Mouse (Mus musculus) forebrain, embryonic 12.5 days (tissue): ENCODE data around the gene Atg2a. TPM values are rescaled to one million over a fixed set of nuclear protein-coding genes. Genes with fewer than 3 reads are reported as not detected.
A peak's percentile ranks its signal among the peaks of the same experiment; 100 is the strongest.
"Not testable (repeated sequence)": the region's sequence is repeated elsewhere in the genome, so short reads cannot be mapped to it uniquely, and the experiment has no call there.

Source experiments
- ATAC-seq: fragments of 200-750 bp; cut with Nextera tagmentation; 2 replicates; pipeline ENCODE4 v1.8.0; 2017; ENCODE audit warnings: moderate TSS enrichment; ENCODE audit not compliant: low FRiP score
- H3K27ac ChIP-seq: fragments of 300-500 bp; sonication (generic); 2 replicates; pipeline ENCODE4 v1.5.1; 2016; ENCODE audit warnings: mild to moderate bottlenecking
- H3K27me3 ChIP-seq: fragments of 300-500 bp; sonication (generic); 2 replicates; pipeline ENCODE4 v1.6.1; 2016; ENCODE audit warnings: mild to moderate bottlenecking
- H3K36me3 ChIP-seq: fragments of 300-500 bp; sonication (generic); replicated peaks from 2 replicates; pipeline ENCODE4 v1.6.1; 2016; ENCODE audit warnings: mild to moderate bottlenecking
- H3K4me1 ChIP-seq: fragments of 300-500 bp; sonication (generic); 2 replicates; pipeline ENCODE4 v1.6.1; 2016
- H3K4me2 ChIP-seq: fragments of 300-500 bp; sonication (generic); 2 replicates; pipeline ENCODE4 v1.6.1; 2016; ENCODE audit warnings: mild to moderate bottlenecking, moderate library complexity
- H3K4me3 ChIP-seq: fragments of 300-500 bp; sonication (generic); replicated peaks from 2 replicates; pipeline ENCODE4 v1.5.1; 2016; ENCODE audit warnings: mild to moderate bottlenecking
- H3K9ac ChIP-seq: fragments of 300-500 bp; sonication (generic); 2 replicates; pipeline ENCODE4 v1.6.1; 2016; ENCODE audit warnings: mild to moderate bottlenecking
- H3K9me3 ChIP-seq: fragments of 300-500 bp; sonication (generic); 2 replicates; pipeline ENCODE4 v1.6.1; 2016
- WGBS: fragments of 180-500 bp; shearing (Covaris S2); methylation state at CpG from one replicate; pipeline ENCODE4 v1.1.7; 2016; 5-methylcytosine and 5-hydroxymethylcytosine counted together
- polyA plus RNA-seq: library from polyadenylated mRNA; unstranded; fragments of >200 nt; fragmentation: Nextera tagmentation; extraction: Ambion mirVana; gene quantifications from 2 replicates; pipeline ENCODE4 v1.2.1, GENCODE M21; 2016

Gene Atg2a
- polyA plus RNA-seq, 1 experiment from 2014 or later: 12.0 TPM

GRCm38 (mm10) chr19:6281122-6282020 is 39.9 kb downstream of the Atg2a start:
- Histone ChIP-seq H3K9ac (no peak overlapping the region), H3K4me1 (peaks cover 26% of the 10 kb centered on the region), H3K9me3 (no peaks in the 10 kb centered on the region), H3K27ac (no peak overlapping the region), H3K27me3 (no peaks in the 10 kb centered on the region), H3K36me3 (peaks cover 68% of the 10 kb centered on the region), H3K4me3 (no peak overlapping the region), H3K4me2 (no peak overlapping the region)
- 88% methylated on average over 14 of the region's 14 CpGs for WGBS
- no peak for ATAC-seq

- no peak overlapping the region for H3K9ac ChIP-seq
- H3K36me3 ChIP-seq: peaks cover 84% of the 10 kb centered on the region
- no peaks in the 10 kb centered on the region for H3K9me3 ChIP-seq
- no peak overlapping the region for H3K4me2 ChIP-seq
- no peaks in the 10 kb centered on the region for H3K27me3 ChIP-seq
- H3K4me3 ChIP-seq: no peak overlapping the region
- 91% methylated on average over 5 of the region's 5 CpGs for WGBS
- no peak for ATAC-seq
- H3K4me1 ChIP-seq: peaks cover 22% of the 10 kb centered on the region
- H3K27ac ChIP-seq: no peak overlapping the region
Observed at GRCm38 (mm10) chr19:6283001-6283400, 41.5 kb downstream of the Atg2a start.

GRCm38 (mm10) chr19:6284502-6284901 is 43.0 kb downstream of the Atg2a start:
- H3K27ac ChIP-seq: no peak overlapping the region; the same call in 1 of the 2 replicates
- H3K4me3 ChIP-seq: no peak overlapping the region
- H3K9ac ChIP-seq: no peak overlapping the region
- peaks cover 83% of the 10 kb centered on the region for H3K36me3 ChIP-seq
- H3K9me3 ChIP-seq: no peaks in the 10 kb centered on the region
- whole genome bisulfite sequencing: 93% methylated on average over 12 of the region's 12 CpGs
- ATAC-seq: no peak
- H3K27me3 ChIP-seq: no peaks in the 10 kb centered on the region
- H3K4me2 ChIP-seq: no peak overlapping the region
- H3K4me1 ChIP-seq: peaks cover 10% of the 10 kb centered on the region

- no peak for ATAC-seq
- no peak overlapping the region for H3K9ac ChIP-seq
- H3K4me3 ChIP-seq: no peak overlapping the region
- peaks cover 4% of the 10 kb centered on the region; the same call in 1 of the 2 replicates for H3K4me1 ChIP-seq
- H3K36me3 ChIP-seq: peaks cover 85% of the 10 kb centered on the region
- no peak overlapping the region; the same call in 1 of the 2 replicates for H3K27ac ChIP-seq
- H3K9me3 ChIP-seq: no peaks in the 10 kb centered on the region
- no peak overlapping the region for H3K4me2 ChIP-seq
- no peaks in the 10 kb centered on the region for H3K27me3 ChIP-seq
- WGBS: 86% methylated on average over 8 of the region's 8 CpGs
Observed at GRCm38 (mm10) chr19:6285226-6285625, 43.8 kb downstream of the Atg2a start.

GRCm38 (mm10) chr19:6285632-6286433 is 44.4 kb downstream of the Atg2a start:
- Histone ChIP-seq H3K4me2 (no peak overlapping the region), H3K27me3 (no peaks in the 10 kb centered on the region), H3K36me3 (peaks cover 82% of the 10 kb centered on the region), H3K9me3 (no peaks in the 10 kb centered on the region), H3K27ac (no peak overlapping the region), H3K4me1 (peaks cover 4% of the 10 kb centered on the region; the same call in 1 of the 2 replicates), H3K4me3 (no peak overlapping the region), H3K9ac (no peak overlapping the region)
- 88% methylated on average over 7 of the region's 7 CpGs for WGBS
- no peak for ATAC-seq

- peaks cover 82% of the 10 kb centered on the region for H3K36me3 ChIP-seq
- no peak overlapping the region for H3K4me2 ChIP-seq
- H3K4me3 ChIP-seq: no peak overlapping the region
- no peak overlapping the region for H3K27ac ChIP-seq
- no peak for ATAC-seq
- no peaks in the 10 kb centered on the region for H3K27me3 ChIP-seq
- no peaks in the 10 kb centered on the region for H3K9me3 ChIP-seq
- H3K4me1 ChIP-seq: peaks cover 4% of the 10 kb centered on the region; the same call in 1 of the 2 replicates
- 92% methylated on average over 19 of the region's 19 CpGs for WGBS
- no peak overlapping the region for H3K9ac ChIP-seq
Observed at GRCm38 (mm10) chr19:6286434-6287401, 45.2 kb downstream of the Atg2a start.

- H3K36me3 ChIP-seq: peaks cover 77% of the 10 kb centered on the region
- ATAC-seq: no peak
Observed at GRCm38 (mm10) chr19:6288236-6288894, 46.9 kb downstream of the Atg2a start.

GRCm38 (mm10) chr19:6289696-6290238 is 48.3 kb downstream of the Atg2a start:
- WGBS: 92% methylated on average over 14 of the region's 14 CpGs
- Histone ChIP-seq H3K4me2 (no peak overlapping the region), H3K4me1 (peaks cover 4% of the 10 kb centered on the region; the same call in 1 of the 2 replicates), H3K27ac (no peak overlapping the region), H3K27me3 (no peaks in the 10 kb centered on the region), H3K9ac (no peak overlapping the region), H3K4me3 (no peak overlapping the region), H3K36me3 (peaks cover 76% of the 10 kb centered on the region), H3K9me3 (no peaks in the 10 kb centered on the region)
- ATAC-seq: no peak

More at GRCm38 (mm10) chr19:6288236-6288894, 46.9 kb downstream of the Atg2a start:
- no peak overlapping the region; the same call in 1 of the 2 replicates for H3K9ac ChIP-seq
- 78% methylated on average over 13 of the region's 13 CpGs for WGBS
- H3K4me2 ChIP-seq: no peak overlapping the region
- no peak overlapping the region for H3K4me3 ChIP-seq
- peaks cover 4% of the 10 kb centered on the region; the same call in 1 of the 2 replicates for H3K4me1 ChIP-seq
- H3K27me3 ChIP-seq: no peaks in the 10 kb centered on the region
- no peaks in the 10 kb centered on the region for H3K9me3 ChIP-seq
- H3K27ac ChIP-seq: 0 out of 2 replicates have a peak overlapping the region, but pooled peaks have one; percentile 36

- not testable (repeated sequence) for H3K9ac ChIP-seq, H3K4me3 ChIP-seq, H3K4me2 ChIP-seq, H3K9me3 ChIP-seq, H3K4me1 ChIP-seq, H3K27ac ChIP-seq, H3K27me3 ChIP-seq, ATAC-seq
- 94% methylated on average over 5 of the region's 6 CpGs for WGBS
- H3K36me3 ChIP-seq: peaks cover 76% of the 10 kb centered on the region
Observed at GRCm38 (mm10) chr19:6290720-6291116, 49.2 kb downstream of the Atg2a start.

- Histone ChIP-seq H3K9ac (no peak overlapping the region), H3K4me2 (no peak overlapping the region), H3K27ac (no peak overlapping the region), H3K4me3 (no peak overlapping the region), H3K36me3 (peaks cover 76% of the 10 kb centered on the region), H3K27me3 (no peaks in the 10 kb centered on the region), H3K4me1 (peaks cover 4% of the 10 kb centered on the region; the same call in 1 of the 2 replicates), H3K9me3 (no peaks in the 10 kb centered on the region)
- no peak for ATAC-seq
- WGBS: 79% methylated on average over 10 of the region's 10 CpGs
Observed at GRCm38 (mm10) chr19:6291117-6291781, 49.8 kb downstream of the Atg2a start.
